Mouse (Mus musculus) limb, embryonic 14.5 days (tissue): ENCODE measurements at regions not wholly inside any gene's neighbourhood (a gene's known extent, or its start where the extent isn't known, plus 50 kb on each side); places are given as distances from the start of the nearest gene placed in this dataset.

ENCODE experiments used
- ATAC-seq: fragments of 200-750 bp; cut with Nextera tagmentation; 2 replicates; pipeline ENCODE4 v1.8.0; 2017; ENCODE audit warnings: low read depth, moderate number of reproducible peaks, moderate TSS enrichment; ENCODE audit not compliant: low FRiP score
- DNase-seq: peaks from one replicate; pipeline ENCODE4 v3.0.0-alpha.2; 2015; ENCODE audit warnings: low spot score
- H3K27ac ChIP-seq: fragments of 300-500 bp; sonication (generic); replicated peaks from 2 replicates; pipeline ENCODE4 v1.5.1; 2014; ENCODE audit warnings: low read depth, mild to moderate bottlenecking, low read length, moderate library complexity, mixed read lengths
- H3K27me3 ChIP-seq: fragments of 300-500 bp; sonication (generic); 2 replicates; pipeline ENCODE4 v1.6.1; 2014; ENCODE audit warnings: low read length, mixed read lengths; ENCODE audit not compliant: control insufficient read depth, insufficient read depth
- H3K36me3 ChIP-seq: fragments of 300-500 bp; sonication (generic); 2 replicates; pipeline ENCODE4 v1.6.1; 2014; ENCODE audit warnings: mild to moderate bottlenecking, low read length, moderate library complexity, mixed read lengths; ENCODE audit not compliant: control insufficient read depth, insufficient read depth
- H3K4me1 ChIP-seq: fragments of 300-500 bp; sonication (generic); 2 replicates; pipeline ENCODE4 v1.6.1; 2014; ENCODE audit warnings: antibody characterized with exemption, low read length, mixed read lengths; ENCODE audit not compliant: control insufficient read depth, insufficient read depth
- H3K4me2 ChIP-seq: fragments of 300-500 bp; sonication (generic); replicated peaks from 2 replicates; pipeline ENCODE4 v1.6.1; 2014; ENCODE audit warnings: low read depth, mild to moderate bottlenecking, low read length, moderate library complexity; ENCODE audit not compliant: severe bottlenecking
- H3K4me3 ChIP-seq: fragments of 300-500 bp; sonication (generic); replicated peaks from 2 replicates; pipeline ENCODE4 v1.5.1; 2014; ENCODE audit warnings: low read length
- H3K9ac ChIP-seq: fragments of 300-500 bp; sonication (generic); 2 replicates; pipeline ENCODE4 v1.6.1; 2014; ENCODE audit warnings: mild to moderate bottlenecking, low read depth, low read length, moderate library complexity; ENCODE audit not compliant: severe bottlenecking
- H3K9me3 ChIP-seq: fragments of 300-500 bp; sonication (generic); 2 replicates; pipeline ENCODE4 v1.6.1; 2016; ENCODE audit warnings: low read length; ENCODE audit not compliant: control insufficient read depth
- POLR2A ChIP-seq: fragments of 200-500 bp; IDR thresholded peaks from 2 replicates; pipeline ENCODE4 v1.8.0; 2012; ENCODE audit warnings: inconsistent platforms, mild to moderate bottlenecking, moderate library complexity, borderline replicate concordance; ENCODE audit not compliant: insufficient read depth, insufficient read length; ENCODE audit errors: extremely low read depth
- WGBS: fragments of 180-500 bp; shearing (Covaris S2); extraction: QIAGEN DNeasy Blood & Tissue Kit; methylation state at CpG from one replicate; pipeline ENCODE4 v1.1.7; 2014; 5-methylcytosine and 5-hydroxymethylcytosine counted together

GRCm38 (mm10) chr14:76660906-76661305, 104.2 kb upstream of the Serp2 start:
- no peak for ATAC-seq

GRCm38 (mm10) chr14:76658952-76659502, 102.3 kb upstream of the Serp2 start:
- ATAC-seq (no peak), DNase-seq (no peak)
- Histone ChIP-seq H3K36me3 (no peaks in the 10 kb centered on the region), H3K4me1 (peaks cover 22% of the 10 kb centered on the region), H3K4me3 (no peak overlapping the region), H3K9me3 (no peaks in the 10 kb centered on the region), H3K27ac (peak overlapping the region; percentile 19), H3K27me3 (no peaks in the 10 kb centered on the region), H3K9ac (no peak overlapping the region), H3K4me2 (no peak overlapping the region)
- no peak for TF ChIP-seq POLR2A
- 55% methylated on average over 15 of the region's 15 CpGs for WGBS

More at GRCm38 (mm10) chr14:76660906-76661305, 104.2 kb upstream of the Serp2 start:
- WGBS = 85% methylated on average over 2 of the region's 2 CpGs
- no peaks in the 10 kb centered on the region for H3K36me3 ChIP-seq
- no peak overlapping the region for H3K4me3 ChIP-seq
- H3K4me2 ChIP-seq = no peak overlapping the region
- no peak for DNase-seq
- no peak for TF ChIP-seq POLR2A
- no peak overlapping the region for H3K27ac ChIP-seq
- H3K9me3 ChIP-seq = no peaks in the 10 kb centered on the region
- peaks cover 22% of the 10 kb centered on the region for H3K4me1 ChIP-seq
- no peaks in the 10 kb centered on the region for H3K27me3 ChIP-seq
- H3K9ac ChIP-seq = no peak overlapping the region

- 41% methylated on average over 9 of the region's 9 CpGs for WGBS
- Histone ChIP-seq H3K9ac (peak overlapping the region; percentile 16; the same call in 1 of the 2 replicates), H3K36me3 (no peaks in the 10 kb centered on the region), H3K4me1 (peaks cover 22% of the 10 kb centered on the region), H3K27me3 (no peaks in the 10 kb centered on the region), H3K27ac (peak overlapping the region; percentile 61), H3K4me2 (0 out of 2 replicates have a peak overlapping the region, but pooled peaks have one; percentile 15), H3K9me3 (no peaks in the 10 kb centered on the region), H3K4me3 (no peak overlapping the region)
- ATAC-seq (peak; percentile 81), DNase-seq (peak; percentile 60)
- no peak for TF ChIP-seq POLR2A
Measured at GRCm38 (mm10) chr14:76657784-76658610, 101.3 kb upstream of the Serp2 start.

- Histone ChIP-seq H3K9ac (no peak overlapping the region), H3K27me3 (no peaks in the 10 kb centered on the region), H3K4me3 (no peak overlapping the region), H3K4me1 (peaks cover 22% of the 10 kb centered on the region), H3K36me3 (no peaks in the 10 kb centered on the region), H3K27ac (0 out of 2 replicates have a peak overlapping the region, but pooled peaks have one; percentile 40), H3K9me3 (no peaks in the 10 kb centered on the region), H3K4me2 (no peak overlapping the region)
- peak; percentile 74 for DNase-seq
- WGBS = 52% methylated on average over 7 of the region's 7 CpGs
- no peak for TF ChIP-seq POLR2A
- ATAC-seq = peak; percentile 35; the same call in 1 of the 2 replicates
Measured at GRCm38 (mm10) chr14:76657375-76657774, 100.7 kb upstream of the Serp2 start.

GRCm38 (mm10) chr14:76652356-76653126, 95.9 kb upstream of the Serp2 start:
- DNase-seq (no peak), ATAC-seq (no peak)
- no peaks in the 10 kb centered on the region for H3K9me3 ChIP-seq
- no peaks in the 10 kb centered on the region for H3K27me3 ChIP-seq
- H3K4me1 ChIP-seq = no peaks in the 10 kb centered on the region
- no peak overlapping the region for H3K9ac ChIP-seq
- WGBS = 67% methylated on average over 9 of the region's 9 CpGs
- no peak overlapping the region for H3K4me2 ChIP-seq
- no peak for TF ChIP-seq POLR2A
- no peaks in the 10 kb centered on the region for H3K36me3 ChIP-seq
- H3K27ac ChIP-seq = no peak overlapping the region
- no peak overlapping the region for H3K4me3 ChIP-seq
